Mouse (Mus musculus): Measurements from ENCODE around the gene Ttn. TPM values are rescaled to one million over a fixed set of nuclear protein-coding genes. Genes with fewer than 3 reads are reported as not detected.

Gene Ttn
- polyA plus RNA-seq, 1 experiment from 2014 or later = 10.6 TPM

DNA sequence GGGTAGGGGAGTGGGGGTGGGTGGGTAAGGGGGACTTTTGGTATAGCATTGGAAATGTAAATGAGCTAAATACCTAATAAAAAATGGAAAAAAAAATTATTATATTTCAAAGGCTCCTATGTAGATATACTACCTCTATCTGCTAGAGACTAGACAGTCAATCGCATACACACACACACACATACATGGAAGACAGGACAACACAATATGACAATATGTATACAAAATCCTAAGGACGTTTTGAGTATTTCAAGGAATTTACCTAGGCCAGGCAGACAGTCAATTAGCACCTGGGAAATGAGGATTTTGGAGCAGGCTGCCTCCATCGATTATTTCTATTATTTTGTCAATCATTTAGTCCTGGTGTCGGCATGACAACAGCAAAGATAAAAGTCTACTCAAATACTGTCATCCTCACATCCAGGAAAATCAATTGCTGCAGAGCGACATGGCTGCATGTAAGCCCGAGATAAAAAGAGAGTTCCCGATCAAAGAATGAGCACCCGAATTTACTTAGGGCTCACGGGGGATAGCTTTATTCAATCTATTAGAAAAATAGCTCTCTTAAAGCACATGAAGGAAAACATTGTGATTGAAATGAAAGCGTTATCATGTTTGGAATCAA is 20.8 kb downstream of the Ttn start:
- H3K27ac ChIP-seq = no peak overlapping the region
- no peak for ATAC-seq (ENCODE audit: low FRiP score, low read depth)
- no peaks in the 10 kb centered on the region for H3K4me1 ChIP-seq
- H3K4me2 ChIP-seq (replicated peaks) = no peak overlapping the region
- H3K9me3 ChIP-seq = no peaks in the 10 kb centered on the region
- no peak overlapping the region for H3K9ac ChIP-seq
- 90% methylated on average over 10 of the region's 10 CpGs for WGBS
- no peaks in the 10 kb centered on the region for H3K27me3 ChIP-seq (replicated peaks)
- no peaks in the 10 kb centered on the region for H3K36me3 ChIP-seq
- H3K4me3 ChIP-seq = no peak overlapping the region

GRCm38 (mm10) chr2:76949774-76950173 is 32.6 kb downstream of the Ttn start:
- Histone ChIP-seq H3K4me1 (no peaks in the 10 kb centered on the region), H3K4me2 (replicated peaks) (no peak overlapping the region), H3K36me3 (no peaks in the 10 kb centered on the region), H3K9ac (no peak overlapping the region), H3K4me3 (no peak overlapping the region), H3K27ac (no peak overlapping the region), H3K27me3 (replicated peaks) (no peaks in the 10 kb centered on the region), H3K9me3 (no peaks in the 10 kb centered on the region)
- 82% methylated on average over 7 of the region's 7 CpGs for WGBS
- no peak for ATAC-seq (ENCODE audit: low FRiP score, low read depth)

- WGBS = 75% methylated on average over 10 of the region's 10 CpGs
- no peak overlapping the region for H3K27ac ChIP-seq
- H3K4me3 ChIP-seq = no peak overlapping the region
- H3K36me3 ChIP-seq = no peaks in the 10 kb centered on the region
- H3K4me2 ChIP-seq (replicated peaks) = no peak overlapping the region
- no peaks in the 10 kb centered on the region for H3K4me1 ChIP-seq
- peaks cover 5% of the 10 kb centered on the region; the same call in 1 of the 2 replicates for H3K9me3 ChIP-seq
- H3K27me3 ChIP-seq (replicated peaks) = no peaks in the 10 kb centered on the region
- H3K9ac ChIP-seq = no peak overlapping the region
- no peak for ATAC-seq (ENCODE audit: low FRiP score, low read depth)
Observed at GRCm38 (mm10) chr2:76938515-76938914, 43.8 kb downstream of the Ttn start.

GRCm38 (mm10) chr2:76929718-76930117 is 52.6 kb downstream of the Ttn start:
- WGBS = 8% methylated on average over 2 of the region's 2 CpGs
- Histone ChIP-seq H3K9me3 (no peaks in the 10 kb centered on the region), H3K27ac (no peak overlapping the region), H3K36me3 (no peaks in the 10 kb centered on the region), H3K4me3 (no peak overlapping the region), H3K27me3 (replicated peaks) (no peaks in the 10 kb centered on the region), H3K4me1 (no peaks in the 10 kb centered on the region), H3K9ac (no peak overlapping the region), H3K4me2 (replicated peaks) (no peak overlapping the region)
- no peak for ATAC-seq (ENCODE audit: low FRiP score, low read depth)

GRCm38 (mm10) chr2:76928816-76929215 is 53.5 kb downstream of the Ttn start:
- Histone ChIP-seq H3K9ac (no peak overlapping the region), H3K27me3 (replicated peaks) (no peaks in the 10 kb centered on the region), H3K4me3 (no peak overlapping the region), H3K4me2 (replicated peaks) (no peak overlapping the region), H3K36me3 (no peaks in the 10 kb centered on the region), H3K27ac (no peak overlapping the region), H3K9me3 (no peaks in the 10 kb centered on the region), H3K4me1 (no peaks in the 10 kb centered on the region)
- no peak for ATAC-seq (ENCODE audit: low FRiP score, low read depth)
- WGBS = 74% methylated on average over 3 of the region's 3 CpGs

- Histone ChIP-seq H3K27me3 (replicated peaks) (no peaks in the 10 kb centered on the region), H3K4me1 (no peaks in the 10 kb centered on the region), H3K4me2 (replicated peaks) (no peak overlapping the region), H3K27ac (no peak overlapping the region), H3K4me3 (no peak overlapping the region), H3K9ac (no peak overlapping the region), H3K36me3 (no peaks in the 10 kb centered on the region), H3K9me3 (no peaks in the 10 kb centered on the region)
- WGBS = 87% methylated on average over 7 of the region's 7 CpGs
- no peak for ATAC-seq (ENCODE audit: low FRiP score, low read depth)
Observed at GRCm38 (mm10) chr2:76928298-76928697, 54.0 kb downstream of the Ttn start.

DNA sequence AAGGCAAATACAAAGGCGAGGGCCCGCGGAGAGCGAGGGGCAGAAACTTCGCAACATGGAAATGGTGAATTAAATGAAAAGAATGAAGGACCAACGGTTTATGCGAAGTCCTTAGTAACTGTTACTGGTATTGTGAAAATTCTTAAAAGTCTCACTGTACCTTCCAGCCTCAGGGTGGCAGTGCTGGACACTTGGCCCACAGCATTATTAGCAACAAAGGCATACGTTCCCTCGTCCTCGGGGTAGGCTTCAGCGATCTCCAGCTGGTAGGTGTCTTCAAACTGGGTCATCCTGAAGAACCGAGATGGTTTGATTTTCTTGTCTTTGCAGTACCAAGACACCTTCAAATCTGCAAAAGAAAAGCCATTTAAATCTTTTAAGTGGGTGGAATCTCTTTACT is 55.4 kb downstream of the Ttn start:
- Histone ChIP-seq H3K36me3 (no peaks in the 10 kb centered on the region), H3K4me3 (no peak overlapping the region)

DNA sequence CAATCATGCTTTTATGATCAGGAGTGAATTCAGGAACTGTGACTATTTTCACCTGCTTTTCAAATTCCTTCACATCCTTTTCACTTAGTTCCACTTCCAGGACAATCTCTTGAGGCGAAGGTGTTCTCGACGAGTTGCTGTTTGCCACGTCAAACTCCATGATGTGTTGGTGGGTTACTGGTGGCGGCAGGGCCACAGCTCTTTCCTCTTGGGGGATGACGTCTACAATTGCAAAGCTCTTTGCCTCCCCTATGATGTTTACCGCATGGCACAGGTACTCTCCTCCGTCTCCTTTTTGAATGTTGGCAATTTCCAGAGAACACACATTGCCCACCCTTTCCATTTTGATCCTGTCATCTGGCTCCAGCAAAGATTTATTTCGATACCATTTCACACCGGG is 67.4 kb downstream of the Ttn start:
- 95% methylated on average over 10 of the region's 10 CpGs for WGBS

More for the DNA sequence above, 55.4 kb downstream of the Ttn start:
- Histone ChIP-seq H3K9ac (no peak overlapping the region), H3K27me3 (replicated peaks) (no peaks in the 10 kb centered on the region), H3K27ac (no peak overlapping the region), H3K9me3 (no peaks in the 10 kb centered on the region), H3K4me1 (no peaks in the 10 kb centered on the region), H3K4me2 (replicated peaks) (no peak overlapping the region)
- ATAC-seq (ENCODE audit: low FRiP score, low read depth) = no peak
- WGBS = 73% methylated on average over 12 of the region's 12 CpGs

DNA sequence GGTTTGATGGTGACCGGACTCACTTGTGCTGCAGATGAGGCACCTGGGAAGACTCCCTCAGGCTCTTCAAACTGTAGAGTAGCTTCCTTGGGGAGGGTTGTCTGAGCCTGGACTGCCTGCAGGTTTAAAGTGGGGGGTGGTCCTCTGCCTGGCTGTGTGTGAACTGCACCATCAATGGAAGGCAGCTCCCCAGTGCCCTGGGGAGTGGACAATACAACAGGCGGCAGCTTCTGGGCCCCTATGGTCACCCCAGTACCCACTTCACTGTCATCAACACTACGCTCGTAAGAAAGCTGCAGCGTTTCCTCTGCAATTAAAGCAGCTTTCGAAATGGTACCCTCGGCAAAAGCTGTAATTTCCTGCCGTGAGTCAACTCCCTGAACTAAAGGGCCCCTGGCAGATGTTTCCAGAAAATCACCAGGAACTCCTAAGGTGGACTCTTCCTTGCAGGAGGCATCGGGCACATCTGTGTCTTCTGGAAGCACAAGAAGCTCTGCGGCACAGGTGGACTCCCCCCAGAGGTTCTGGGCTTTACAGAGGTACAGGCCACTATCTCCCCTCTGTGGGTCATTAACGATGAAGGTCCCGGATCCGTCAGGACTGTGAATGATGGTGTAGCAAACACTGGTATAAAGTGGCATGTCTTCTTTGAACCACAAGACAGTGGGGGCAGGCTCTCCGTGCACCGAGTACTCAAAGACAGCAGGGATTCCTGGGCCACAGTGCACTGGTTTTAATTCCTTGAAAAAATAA is 73.5 kb downstream of the Ttn start:
- Histone ChIP-seq H3K36me3 (no peaks in the 10 kb centered on the region), H3K4me2 (replicated peaks) (no peak overlapping the region), H3K4me1 (no peaks in the 10 kb centered on the region), H3K4me3 (no peak overlapping the region), H3K27me3 (replicated peaks) (no peaks in the 10 kb centered on the region), H3K27ac (no peak overlapping the region), H3K9me3 (no peaks in the 10 kb centered on the region), H3K9ac (no peak overlapping the region)
- WGBS = 65% methylated on average over 15 of the region's 15 CpGs
- ATAC-seq (ENCODE audit: low FRiP score, low read depth) = no peak

More for the DNA sequence above, 67.4 kb downstream of the Ttn start:
- no peak for ATAC-seq (ENCODE audit: low FRiP score, low read depth)
- Histone ChIP-seq H3K9me3 (no peaks in the 10 kb centered on the region; the same call in 1 of the 2 replicates), H3K27ac (no peak overlapping the region), H3K36me3 (no peaks in the 10 kb centered on the region), H3K4me1 (no peaks in the 10 kb centered on the region), H3K9ac (no peak overlapping the region), H3K4me2 (replicated peaks) (no peak overlapping the region), H3K4me3 (no peak overlapping the region), H3K27me3 (replicated peaks) (no peaks in the 10 kb centered on the region)

DNA sequence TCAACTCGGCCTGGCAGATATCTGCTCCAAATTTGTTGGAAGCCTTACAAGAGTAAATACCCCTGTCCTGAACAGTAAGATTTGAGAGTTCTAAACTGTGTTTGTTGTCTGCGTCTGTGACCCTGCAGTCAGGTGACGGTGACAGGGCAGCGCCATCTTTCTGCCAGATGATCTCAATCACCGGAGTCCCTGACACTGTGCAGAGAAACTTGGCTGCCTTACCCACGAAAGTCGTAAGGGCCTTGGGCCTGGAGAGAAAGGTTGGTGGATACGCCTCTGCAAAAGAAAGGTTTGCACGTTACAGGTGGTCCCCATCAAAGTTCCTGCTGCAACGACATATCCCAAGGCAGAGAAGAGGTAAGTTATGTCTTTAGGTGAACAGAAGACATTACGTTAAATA is 79.0 kb downstream of the Ttn start:
- no peak overlapping the region for H3K4me3 ChIP-seq
- H3K27me3 ChIP-seq (replicated peaks) = no peaks in the 10 kb centered on the region
- no peaks in the 10 kb centered on the region for H3K4me1 ChIP-seq
- ATAC-seq (ENCODE audit: low FRiP score, low read depth) = no peak
- WGBS = 94% methylated on average over 11 of the region's 11 CpGs
- no peak overlapping the region for H3K4me2 ChIP-seq (replicated peaks)
- no peak overlapping the region for H3K9ac ChIP-seq
- H3K9me3 ChIP-seq = no peaks in the 10 kb centered on the region
- no peaks in the 10 kb centered on the region for H3K36me3 ChIP-seq
- H3K27ac ChIP-seq = no peak overlapping the region

DNA sequence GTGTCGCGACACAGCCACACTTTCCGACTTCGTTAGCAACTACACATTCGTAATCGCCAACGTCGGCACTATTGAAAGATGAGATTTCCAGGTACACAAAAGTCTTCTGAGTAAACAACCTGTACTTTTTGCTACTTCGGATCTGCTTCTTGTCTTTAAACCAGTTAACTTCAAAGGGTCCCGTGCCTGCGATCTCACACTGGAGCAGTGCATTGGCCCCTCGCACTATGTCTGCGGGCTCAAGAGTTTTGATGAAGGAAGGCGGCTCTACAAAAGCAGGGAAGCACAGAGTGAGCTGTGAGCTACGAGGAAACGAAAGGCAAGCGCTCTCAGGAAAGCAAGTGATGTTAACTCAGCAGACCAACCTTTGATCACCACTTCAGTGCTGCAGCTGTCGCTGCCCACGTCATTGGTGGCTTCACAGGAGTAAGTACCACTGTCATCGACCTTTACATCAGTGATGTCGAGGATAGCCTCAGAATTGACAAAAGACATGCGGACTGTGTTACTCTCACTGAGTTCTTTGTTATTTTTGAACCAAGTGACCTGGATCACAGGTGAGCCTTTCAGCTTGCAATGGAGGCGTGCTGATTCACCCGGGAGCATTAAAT is 80.8 kb downstream of the Ttn start:
- Histone ChIP-seq H3K36me3 (no peaks in the 10 kb centered on the region), H3K9me3 (no peaks in the 10 kb centered on the region), H3K4me3 (no peak overlapping the region), H3K9ac (no peak overlapping the region), H3K27ac (no peak overlapping the region), H3K4me2 (replicated peaks) (no peak overlapping the region), H3K27me3 (replicated peaks) (no peaks in the 10 kb centered on the region), H3K4me1 (no peaks in the 10 kb centered on the region)
- no peak for ATAC-seq (ENCODE audit: low FRiP score, low read depth)
- 91% methylated on average over 24 of the region's 24 CpGs for WGBS

GRCm38 (mm10) chr2:76899886-76900285 is 82.5 kb downstream of the Ttn start:
- 95% methylated on average over 11 of the region's 11 CpGs for WGBS
- no peak for ATAC-seq (ENCODE audit: low FRiP score, low read depth)

More at GRCm38 (mm10) chr2:76899886-76900285, 82.5 kb downstream of the Ttn start:
- Histone ChIP-seq H3K36me3 (no peaks in the 10 kb centered on the region), H3K27me3 (replicated peaks) (no peaks in the 10 kb centered on the region), H3K9me3 (no peaks in the 10 kb centered on the region), H3K4me2 (replicated peaks) (no peak overlapping the region), H3K4me3 (no peak overlapping the region), H3K9ac (no peak overlapping the region), H3K27ac (no peak overlapping the region), H3K4me1 (no peaks in the 10 kb centered on the region)

Data from neural tube, embryonic 12.5 days (tissue).